Mouse (Mus musculus): ENCODE results near the gene Kcnj14. TPM values are rescaled to one million over a fixed set of nuclear protein-coding genes. Genes with fewer than 3 reads are reported as not detected.

Gene Kcnj14
- polyA plus RNA-seq, 1 experiment from 2014 or later: 0.78 TPM

GRCm38 (mm10) chr7:45784524-45785372 lies 39.8 kb downstream of the Kcnj14 start, which contains the start of gene Sult2b1:
Gene Sult2b1, minus strand, starts transcription at chr7:45784669.
- Histone ChIP-seq H3K36me3 (ENCODE audit: control insufficient read depth, insufficient read depth, low read length) (no peaks in the 10 kb centered on the region), H3K27ac (replicated peaks in 1 of 2; ENCODE audit: control insufficient read depth in 1 of 2, insufficient read depth in 1 of 2, low read depth in 2 of 2, low read length in 2 of 2) (no peak within 1 kb of the TSS), H3K4me3 (ENCODE audit: control insufficient read depth in 1 of 2, insufficient read depth in 1 of 2, low read depth in 1 of 2, low read length in 2 of 2) (peak within 1 kb of the TSS; percentile 60 to 65), H3K27me3 (ENCODE audit: control insufficient read depth, insufficient read depth, low read length) (peaks cover 59% of the 10 kb centered on the region), H3K4me1 (ENCODE audit: control insufficient read depth in 2 of 2, insufficient read depth in 2 of 2, low read length in 2 of 2) (peaks cover 7 to 13% of the 10 kb centered on the region in 2 experiments; a peak in 2 of 4 replicates), H3K9me3 (ENCODE audit: control insufficient read depth, low read length) (no peaks in the 10 kb centered on the region), H3K4me2 (ENCODE audit: low read length) (peak within 1 kb of the TSS; percentile 78), H3K9ac (ENCODE audit: low read length) (peak within 1 kb of the TSS; percentile 73)
- ATAC-seq (ENCODE audit: insufficient number of reproducible peaks, insufficient read depth, low FRiP score, low read depth): no peak
- WGBS: 23% methylated on average over 20 of the region's 20 CpGs

GRCm38 (mm10) chr7:45783511-45784091 lies 41.0 kb downstream of the Kcnj14 start, which contains the start of gene Lmtk3:
Gene Lmtk3, plus strand, starts transcription at chr7:45783738.
- ATAC-seq (ENCODE audit: insufficient number of reproducible peaks, insufficient read depth, low FRiP score, low read depth): 0 out of 2 replicates have a peak, but pooled peaks have one; percentile 28
- Histone ChIP-seq H3K27me3 (ENCODE audit: control insufficient read depth, insufficient read depth, low read length) (peaks cover 69% of the 10 kb centered on the region), H3K9me3 (ENCODE audit: control insufficient read depth, low read length) (no peaks in the 10 kb centered on the region), H3K27ac (replicated peaks in 1 of 2; ENCODE audit: control insufficient read depth in 1 of 2, insufficient read depth in 1 of 2, low read depth in 2 of 2, low read length in 2 of 2) (no peak within 1 kb of the TSS), H3K9ac (ENCODE audit: low read length) (peak within 1 kb of the TSS; percentile 73), H3K4me1 (ENCODE audit: control insufficient read depth in 2 of 2, insufficient read depth in 2 of 2, low read length in 2 of 2) (peaks cover 9 to 18% of the 10 kb centered on the region in 2 experiments; a peak in 2 of 4 replicates), H3K36me3 (ENCODE audit: control insufficient read depth, insufficient read depth, low read length) (no peaks in the 10 kb centered on the region), H3K4me3 (ENCODE audit: control insufficient read depth in 1 of 2, insufficient read depth in 1 of 2, low read depth in 1 of 2, low read length in 2 of 2) (peak within 1 kb of the TSS; percentile 60 to 65), H3K4me2 (ENCODE audit: low read length) (peak within 1 kb of the TSS; percentile 76)
- under 1% methylated on average over 38 of the region's 38 CpGs for WGBS

GRCm38 (mm10) chr7:45782271-45782670 lies 42.3 kb downstream of the Kcnj14 start:
- Histone ChIP-seq H3K27ac (replicated peaks in 1 of 2; ENCODE audit: control insufficient read depth in 1 of 2, insufficient read depth in 1 of 2, low read depth in 2 of 2, low read length in 2 of 2) (no peak overlapping the region), H3K9me3 (ENCODE audit: control insufficient read depth, low read length) (no peaks in the 10 kb centered on the region), H3K4me2 (ENCODE audit: low read length) (no peak overlapping the region), H3K4me1 (ENCODE audit: control insufficient read depth in 2 of 2, insufficient read depth in 2 of 2, low read length in 2 of 2) (peaks cover 9 to 18% of the 10 kb centered on the region in 2 experiments; a peak in 2 of 4 replicates), H3K36me3 (ENCODE audit: control insufficient read depth, insufficient read depth, low read length) (no peaks in the 10 kb centered on the region), H3K4me3 (ENCODE audit: control insufficient read depth in 1 of 2, insufficient read depth in 1 of 2, low read depth in 1 of 2, low read length in 2 of 2) (no peak overlapping the region), H3K9ac (ENCODE audit: low read length) (no peak overlapping the region), H3K27me3 (ENCODE audit: control insufficient read depth, insufficient read depth, low read length) (peaks cover 71% of the 10 kb centered on the region)
- no peak for ATAC-seq (ENCODE audit: insufficient number of reproducible peaks, insufficient read depth, low FRiP score, low read depth)
- whole genome bisulfite sequencing: 55% methylated on average over 4 of the region's 4 CpGs

GRCm38 (mm10) chr7:45779081-45779641 lies 45.4 kb downstream of the Kcnj14 start:
- peaks cover 47% of the 10 kb centered on the region for H3K27me3 ChIP-seq (ENCODE audit: control insufficient read depth, insufficient read depth, low read length)
- H3K4me3 ChIP-seq (ENCODE audit: control insufficient read depth in 1 of 2, insufficient read depth in 1 of 2, low read depth in 1 of 2, low read length in 2 of 2): no peak overlapping the region
- WGBS: 20% methylated on average over 22 of the region's 22 CpGs

GRCm38 (mm10) chr7:45775237-45775636 lies 49.3 kb downstream of the Kcnj14 start:
- Histone ChIP-seq H3K4me1 (ENCODE audit: control insufficient read depth in 2 of 2, insufficient read depth in 2 of 2, low read length in 2 of 2) (peaks cover 2 to 5% of the 10 kb centered on the region in 2 experiments; a peak in 1 of 4 replicates), H3K4me2 (ENCODE audit: low read length) (no peak overlapping the region), H3K4me3 (ENCODE audit: control insufficient read depth in 1 of 2, insufficient read depth in 1 of 2, low read depth in 1 of 2, low read length in 2 of 2) (no peak overlapping the region), H3K27me3 (ENCODE audit: control insufficient read depth, insufficient read depth, low read length) (peaks cover 25% of the 10 kb centered on the region), H3K9me3 (ENCODE audit: control insufficient read depth, low read length) (no peaks in the 10 kb centered on the region), H3K27ac (replicated peaks in 1 of 2; ENCODE audit: control insufficient read depth in 1 of 2, insufficient read depth in 1 of 2, low read depth in 2 of 2, low read length in 2 of 2) (no peak overlapping the region), H3K36me3 (ENCODE audit: control insufficient read depth, insufficient read depth, low read length) (no peaks in the 10 kb centered on the region), H3K9ac (ENCODE audit: low read length) (no peak overlapping the region)
- no peak for ATAC-seq (ENCODE audit: insufficient number of reproducible peaks, insufficient read depth, low FRiP score, low read depth)
- 52% methylated on average over 7 of the region's 7 CpGs for WGBS

More at GRCm38 (mm10) chr7:45779081-45779641, 45.4 kb downstream of the Kcnj14 start:
- H3K27ac ChIP-seq (replicated peaks in 1 of 2; ENCODE audit: control insufficient read depth in 1 of 2, insufficient read depth in 1 of 2, low read depth in 2 of 2, low read length in 2 of 2): no peak overlapping the region
- H3K9me3 ChIP-seq (ENCODE audit: control insufficient read depth, low read length): no peaks in the 10 kb centered on the region
- peaks cover 7 to 9% of the 10 kb centered on the region in 2 experiments; a peak in 2 of 4 replicates for H3K4me1 ChIP-seq (ENCODE audit: control insufficient read depth in 2 of 2, insufficient read depth in 2 of 2, low read length in 2 of 2)
- H3K4me2 ChIP-seq (ENCODE audit: low read length): peak overlapping the region; percentile 51
- no peaks in the 10 kb centered on the region for H3K36me3 ChIP-seq (ENCODE audit: control insufficient read depth, insufficient read depth, low read length)
- H3K9ac ChIP-seq (ENCODE audit: low read length): no peak overlapping the region
- no peak for ATAC-seq (ENCODE audit: insufficient number of reproducible peaks, insufficient read depth, low FRiP score, low read depth)

GRCm38 (mm10) chr7:45771101-45771500 lies 53.5 kb downstream of the Kcnj14 start:
- H3K9me3 ChIP-seq (ENCODE audit: control insufficient read depth, low read length): peaks cover 3% of the 10 kb centered on the region; the same call in 1 of the 2 replicates
- no peak for ATAC-seq (ENCODE audit: insufficient number of reproducible peaks, insufficient read depth, low FRiP score, low read depth)
- WGBS: 55% methylated on average over 4 of the region's 4 CpGs
- no peak overlapping the region for H3K9ac ChIP-seq (ENCODE audit: low read length)
- peaks cover 6% of the 10 kb centered on the region; the same call in 1 of the 2 replicates for H3K27me3 ChIP-seq (ENCODE audit: control insufficient read depth, insufficient read depth, low read length)
- no peaks in the 10 kb centered on the region for H3K4me1 ChIP-seq (ENCODE audit: control insufficient read depth in 2 of 2, insufficient read depth in 2 of 2, low read length in 2 of 2)
- no peak overlapping the region for H3K4me2 ChIP-seq (ENCODE audit: low read length)
- no peaks in the 10 kb centered on the region for H3K36me3 ChIP-seq (ENCODE audit: control insufficient read depth, insufficient read depth, low read length)
- H3K4me3 ChIP-seq (ENCODE audit: control insufficient read depth in 1 of 2, insufficient read depth in 1 of 2, low read depth in 1 of 2, low read length in 2 of 2): no peak overlapping the region
- no peak overlapping the region for H3K27ac ChIP-seq (replicated peaks in 1 of 2; ENCODE audit: control insufficient read depth in 1 of 2, insufficient read depth in 1 of 2, low read depth in 2 of 2, low read length in 2 of 2)

GRCm38 (mm10) chr7:45770427-45771082 lies 54.0 kb downstream of the Kcnj14 start:
- Histone ChIP-seq H3K4me1 (ENCODE audit: control insufficient read depth in 2 of 2, insufficient read depth in 2 of 2, low read length in 2 of 2) (no peaks in the 10 kb centered on the region), H3K9ac (ENCODE audit: low read length) (no peak overlapping the region), H3K9me3 (ENCODE audit: control insufficient read depth, low read length) (peaks cover 3% of the 10 kb centered on the region; the same call in 1 of the 2 replicates), H3K27ac (replicated peaks in 1 of 2; ENCODE audit: control insufficient read depth in 1 of 2, insufficient read depth in 1 of 2, low read depth in 2 of 2, low read length in 2 of 2) (no peak overlapping the region), H3K4me3 (ENCODE audit: control insufficient read depth in 1 of 2, insufficient read depth in 1 of 2, low read depth in 1 of 2, low read length in 2 of 2) (no peak overlapping the region), H3K27me3 (ENCODE audit: control insufficient read depth, insufficient read depth, low read length) (peaks cover 8% of the 10 kb centered on the region; the same call in 1 of the 2 replicates), H3K4me2 (ENCODE audit: low read length) (no peak overlapping the region), H3K36me3 (ENCODE audit: control insufficient read depth, insufficient read depth, low read length) (no peaks in the 10 kb centered on the region)
- ATAC-seq (ENCODE audit: insufficient number of reproducible peaks, insufficient read depth, low FRiP score, low read depth): no peak
- 59% methylated on average over 8 of the region's 8 CpGs for WGBS
